Mouse (Mus musculus) adrenal gland, postnatal 36 days (tissue): ENCODE measurements around the gene 7530416G11Rik. TPM values are rescaled to one million over a fixed set of nuclear protein-coding genes. Genes with fewer than 3 reads are reported as not detected.

Experiments used
- DNase-seq, 2 experiments: peaks; one replicate each; pipeline ENCODE4 v3.0.0; 2021; ENCODE audit warnings: mixed read lengths in 1 of 2
- total RNA-seq, 2 experiments: library from RNA; stranded (reverse); gene quantifications; 2 replicates each; pipeline ENCODE4 v1.2.3; 2021

Gene 7530416G11Rik
- total RNA-seq, 2 experiments from 2014 or later = not detected

DNA sequence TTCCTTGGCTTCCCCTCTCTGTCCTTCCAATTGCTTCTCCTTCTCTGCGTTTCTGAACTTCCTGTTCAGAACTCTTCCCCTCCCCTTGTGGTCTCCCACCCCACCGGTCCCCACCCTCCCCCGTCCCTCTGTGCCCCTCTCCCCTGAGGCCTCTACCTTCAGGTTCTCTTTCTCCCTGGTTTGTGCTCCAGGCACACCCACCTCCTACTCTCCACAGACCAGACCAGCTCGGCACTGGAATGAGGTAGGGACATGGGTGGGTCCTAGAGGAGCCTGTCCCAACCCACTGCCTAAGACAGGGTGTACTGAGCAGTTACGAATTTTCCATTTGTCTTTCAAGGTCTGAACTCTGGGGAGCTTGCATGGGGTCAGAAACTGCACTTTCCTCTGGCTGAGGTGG, 23.1 kb downstream of the 7530416G11Rik start:
- DNase-seq = no peak

DNA sequence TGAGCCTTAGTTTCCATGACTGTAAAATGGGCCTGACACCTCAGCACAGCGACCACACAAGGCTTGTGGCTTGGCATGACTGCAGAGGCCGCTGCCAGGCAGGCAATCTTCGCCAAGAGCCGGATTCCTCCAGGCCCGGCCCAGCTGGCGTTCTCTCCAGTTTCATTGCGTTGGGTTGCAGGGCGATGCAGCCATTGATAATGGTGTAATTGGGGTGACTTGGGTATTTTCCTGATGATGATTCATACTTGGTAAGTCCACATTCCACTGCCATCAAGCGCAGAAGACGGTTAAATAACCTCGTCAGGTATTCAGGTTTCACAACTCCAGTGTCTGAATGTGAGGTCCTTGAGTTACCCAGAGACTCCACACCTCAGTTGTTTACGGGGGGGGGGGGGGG, 23.7 kb downstream of the 7530416G11Rik start:
- no peak for DNase-seq

DNA sequence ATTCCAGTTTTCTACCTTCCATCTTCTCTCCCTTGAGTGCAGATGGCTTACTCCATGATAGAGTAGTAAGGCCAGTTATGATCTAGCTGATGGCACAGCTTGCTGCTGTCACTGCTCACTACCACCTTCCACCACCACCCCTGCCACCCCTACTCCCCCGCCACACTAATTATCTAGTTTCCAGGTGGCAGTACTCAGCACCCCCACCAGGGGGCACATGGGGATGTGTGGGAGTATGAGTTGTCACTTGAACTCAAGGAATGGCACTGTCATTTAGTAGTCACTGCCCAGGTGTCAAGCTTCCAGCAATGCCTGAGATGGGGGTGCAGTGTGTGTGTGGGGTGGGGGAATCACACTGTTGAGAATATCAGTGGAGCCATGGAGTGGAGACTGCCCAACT, 25.4 kb downstream of the 7530416G11Rik start:
- DNase-seq = peak; percentile 78 to 84

DNA sequence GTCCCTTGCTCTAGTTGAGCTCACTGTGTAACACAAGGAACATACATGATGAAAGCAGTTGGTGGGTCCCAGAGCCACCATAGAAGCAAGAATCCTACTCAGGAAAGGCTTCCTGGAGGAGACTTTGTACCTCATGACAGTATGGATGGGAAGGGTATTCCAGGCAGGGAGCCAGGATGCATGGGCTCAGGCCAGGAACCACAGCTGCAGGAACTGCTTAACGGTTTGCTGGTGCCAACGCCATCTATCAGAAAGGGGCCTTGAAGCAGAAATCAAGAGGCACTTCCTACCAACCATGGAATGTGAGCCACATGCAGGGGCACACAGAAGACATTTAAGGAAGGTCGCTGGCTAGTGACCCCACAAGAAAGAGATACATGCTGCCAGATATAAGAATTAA, 28.3 kb downstream of the 7530416G11Rik start:
- peak; percentile 25 to 35 for DNase-seq

DNA sequence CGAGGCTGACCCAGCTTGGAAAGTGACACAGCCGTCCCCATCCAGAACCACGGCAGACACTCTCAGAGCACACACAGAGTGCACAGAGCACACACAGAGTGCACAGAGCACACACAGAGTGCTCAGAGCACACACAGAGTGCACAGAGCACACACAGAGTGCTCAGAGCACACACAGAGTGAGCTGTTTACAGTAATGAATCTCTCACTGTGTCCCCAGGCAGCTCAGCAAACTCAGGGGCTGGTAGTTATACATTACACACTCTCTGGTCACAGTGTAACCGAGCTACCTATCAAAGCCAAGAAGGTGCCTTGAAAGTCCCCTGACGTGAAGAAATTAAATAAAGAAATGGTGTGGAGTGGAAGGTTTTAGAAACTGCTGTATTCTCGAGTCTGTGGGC, 33.6 kb downstream of the 7530416G11Rik start:
- DNase-seq = no peak

DNA sequence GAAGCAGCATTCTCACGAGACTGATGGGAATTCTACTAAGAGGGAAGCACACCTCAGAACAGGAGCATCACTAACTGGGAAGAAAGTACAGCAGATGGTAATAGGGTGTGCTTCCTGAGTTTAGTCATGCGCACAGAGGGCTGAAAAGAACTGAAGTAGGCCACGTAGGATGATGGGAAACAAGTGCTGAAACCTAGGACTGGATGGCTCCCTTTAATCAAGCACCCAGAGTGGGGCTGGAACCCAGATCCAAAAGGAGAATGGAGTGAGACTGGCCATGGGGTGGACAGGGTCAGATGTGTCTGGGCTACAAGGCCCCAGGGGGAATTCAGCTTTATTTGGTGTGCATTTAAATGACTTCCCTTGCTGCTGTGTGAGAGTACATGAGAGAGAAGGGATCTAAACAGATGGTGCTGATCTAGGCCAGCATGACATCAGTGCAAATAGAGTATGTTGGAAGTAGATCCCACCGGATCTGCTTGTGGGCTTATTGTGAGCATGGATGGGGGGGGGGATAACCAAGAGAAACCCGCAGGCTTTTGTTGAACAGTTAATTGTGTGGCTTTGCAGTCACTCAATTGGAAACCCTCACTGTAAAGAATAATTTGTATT, 36.5 kb downstream of the 7530416G11Rik start:
- DNase-seq = no peak

DNA sequence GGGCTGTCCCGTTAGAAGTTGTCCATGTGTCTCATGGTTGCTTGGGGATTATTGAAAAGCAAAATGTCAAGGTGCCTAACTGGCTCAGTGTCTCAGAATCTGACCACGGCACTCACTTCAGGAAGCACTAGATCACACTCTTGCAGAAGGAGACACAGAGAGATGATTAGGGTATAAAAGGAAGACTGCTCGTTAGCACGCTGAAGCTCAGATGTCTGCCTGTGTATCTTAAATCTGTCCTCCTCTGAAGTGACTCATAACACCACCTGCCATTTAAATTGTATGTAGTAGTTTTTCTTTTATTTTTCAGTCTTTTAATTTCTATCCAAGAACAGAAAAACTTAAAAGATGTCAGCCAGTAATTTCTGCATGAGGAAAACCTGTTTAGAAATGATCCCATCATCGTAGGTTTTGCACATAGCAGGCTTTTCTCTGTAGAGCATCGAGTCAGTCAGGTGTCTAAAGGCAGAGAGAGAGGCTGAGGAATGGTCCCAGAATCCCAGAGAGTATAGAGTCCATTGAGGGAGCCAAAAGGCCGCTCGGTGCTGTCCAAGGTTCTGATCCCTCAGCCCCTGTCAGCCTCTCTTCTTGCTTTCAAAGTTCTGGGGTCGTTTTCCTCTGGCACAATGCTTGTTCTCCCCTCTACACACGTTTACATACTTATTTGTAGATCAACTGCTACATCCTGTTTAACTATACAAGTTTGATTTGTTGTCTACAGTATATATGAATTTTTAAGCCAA, 38.0 kb downstream of the 7530416G11Rik start:
- peak in 1 of 2 experiments; percentile 41 for DNase-seq

DNA sequence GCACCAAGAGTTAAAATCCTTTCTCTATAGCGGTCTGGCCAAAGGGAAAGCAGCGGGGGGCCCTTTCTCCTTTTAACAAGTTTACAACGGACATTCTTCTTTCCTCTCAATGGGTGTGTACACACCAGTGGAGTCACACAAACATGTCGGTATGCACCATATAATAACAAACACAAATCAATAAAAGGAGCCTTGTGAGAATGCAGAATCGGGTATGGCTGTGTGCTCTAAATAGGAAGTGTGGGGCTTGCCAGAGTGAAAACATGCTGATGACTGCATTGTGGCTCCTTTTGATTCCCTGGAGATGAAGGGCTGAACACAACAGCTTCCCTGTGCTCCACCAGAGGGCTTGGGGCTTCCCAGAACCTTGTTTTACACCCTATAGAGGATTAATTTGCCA, 38.8 kb downstream of the 7530416G11Rik start:
- no peak for DNase-seq

DNA sequence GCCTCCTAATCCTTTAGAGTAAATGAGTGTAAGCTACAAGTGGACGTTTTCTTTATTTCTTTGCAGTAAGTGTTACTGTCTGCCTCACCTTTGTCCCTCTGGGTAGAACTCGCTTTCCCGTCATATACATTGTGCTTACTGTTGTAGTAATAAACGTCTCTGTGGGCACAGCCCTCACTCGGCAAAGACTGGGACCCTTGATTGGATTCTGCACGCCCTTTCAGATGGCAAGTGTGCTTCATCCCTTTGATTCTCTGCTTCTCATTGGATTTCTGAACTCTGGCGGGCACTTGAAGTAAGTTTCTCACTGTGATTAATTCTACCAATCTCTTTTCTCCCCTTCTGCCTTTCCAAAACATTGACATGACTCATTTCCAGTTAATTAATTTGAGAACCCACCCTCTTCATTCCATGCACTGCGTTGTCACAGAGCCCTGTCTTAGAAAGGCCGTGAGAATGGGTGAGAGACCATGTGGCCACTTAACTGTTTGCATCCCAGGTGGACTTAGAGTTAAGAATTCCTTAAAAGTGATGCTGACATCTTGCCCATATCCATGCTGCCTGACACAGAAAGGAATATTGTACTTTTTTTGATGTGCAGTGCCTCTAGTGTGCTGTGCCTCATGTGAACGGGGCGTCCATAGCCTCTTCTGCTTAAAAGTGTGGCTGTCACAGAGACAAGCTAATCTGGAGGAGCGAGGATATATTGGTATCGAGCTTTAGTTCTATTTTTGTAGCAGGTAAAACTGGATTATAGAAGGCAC, 39.8 kb downstream of the 7530416G11Rik start:
- no peak for DNase-seq

DNA sequence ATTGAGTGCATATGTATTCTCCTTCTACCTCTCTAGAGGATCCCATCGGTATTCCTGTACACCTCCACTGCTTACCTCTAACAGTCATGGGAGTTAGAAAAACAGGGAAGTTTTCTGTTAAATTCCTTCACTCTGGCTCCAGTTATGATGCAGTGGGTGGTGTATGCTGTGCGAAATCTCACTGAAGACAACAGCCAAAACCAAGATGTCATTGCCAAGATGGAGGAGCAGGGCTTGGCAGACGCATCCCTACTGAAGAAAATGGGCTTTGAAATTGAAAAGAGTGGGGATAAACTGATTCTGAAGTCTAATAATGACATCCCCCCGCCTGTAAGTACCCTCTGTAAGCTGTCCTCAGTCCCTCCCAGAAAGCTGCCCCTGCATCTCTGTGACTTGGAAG, 40.9 kb downstream of the 7530416G11Rik start:
- DNase-seq = no peak

DNA sequence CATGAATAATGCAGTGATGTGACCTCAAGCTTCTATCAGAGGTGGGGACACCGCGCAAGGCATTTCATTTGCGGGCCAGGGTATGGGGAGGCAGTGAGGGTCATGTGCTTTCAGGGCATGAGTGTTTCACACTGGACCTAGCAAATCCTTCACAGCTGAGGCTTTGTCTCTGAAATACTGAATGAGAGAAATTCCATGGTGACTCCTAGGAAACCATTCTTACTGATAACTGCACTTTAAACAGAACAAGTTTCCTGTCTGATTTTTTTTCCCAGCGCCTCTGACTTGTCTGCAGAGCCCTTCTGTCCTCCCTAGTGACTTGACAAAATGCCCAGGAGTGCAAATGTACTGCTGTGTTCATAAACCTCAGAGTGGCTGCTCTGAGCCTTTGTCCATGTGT, 41.5 kb downstream of the 7530416G11Rik start:
- DNase-seq = no peak

DNA sequence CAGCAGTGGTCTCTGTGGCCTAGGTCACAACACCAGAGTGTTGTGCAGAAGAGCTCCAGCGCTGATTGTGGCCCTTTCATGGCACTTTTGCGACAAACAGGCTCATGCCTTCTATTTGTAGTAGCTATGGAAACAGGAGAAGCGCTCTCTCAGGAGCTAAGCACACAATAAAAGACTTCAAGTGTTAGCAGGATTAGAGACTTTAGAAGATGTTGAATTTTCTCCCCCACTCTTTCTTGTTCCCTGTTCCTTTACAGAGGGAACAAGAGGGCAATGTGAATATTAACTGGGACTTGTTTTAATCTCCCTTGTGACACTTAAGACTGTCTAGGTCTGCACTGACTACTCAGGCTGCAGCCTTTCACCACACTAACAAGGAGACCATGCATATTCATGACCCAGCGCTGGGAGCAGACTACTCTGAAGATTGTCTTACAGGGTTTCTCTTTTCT, 44.4 kb downstream of the 7530416G11Rik start:
- DNase-seq = no peak

DNA sequence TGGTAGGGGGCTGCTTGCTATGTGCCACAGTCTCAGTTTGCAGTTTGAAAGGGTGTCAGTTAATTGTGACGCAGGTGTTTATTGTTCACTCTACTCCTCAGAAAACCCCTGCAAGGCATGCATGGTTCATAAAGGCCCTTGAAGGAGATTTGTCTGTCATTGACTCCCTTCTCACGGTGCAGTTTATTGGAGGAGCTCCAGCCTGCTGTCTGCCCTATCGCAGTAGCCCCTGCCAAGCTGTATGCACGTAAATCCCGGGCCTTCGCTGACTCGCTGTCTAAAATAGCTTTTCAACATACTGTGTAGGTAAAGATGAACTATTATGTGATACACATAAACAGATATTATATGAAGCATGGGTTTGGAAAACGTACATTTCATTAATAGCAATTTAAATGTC, 45.2 kb downstream of the 7530416G11Rik start:
- no peak for DNase-seq

DNA sequence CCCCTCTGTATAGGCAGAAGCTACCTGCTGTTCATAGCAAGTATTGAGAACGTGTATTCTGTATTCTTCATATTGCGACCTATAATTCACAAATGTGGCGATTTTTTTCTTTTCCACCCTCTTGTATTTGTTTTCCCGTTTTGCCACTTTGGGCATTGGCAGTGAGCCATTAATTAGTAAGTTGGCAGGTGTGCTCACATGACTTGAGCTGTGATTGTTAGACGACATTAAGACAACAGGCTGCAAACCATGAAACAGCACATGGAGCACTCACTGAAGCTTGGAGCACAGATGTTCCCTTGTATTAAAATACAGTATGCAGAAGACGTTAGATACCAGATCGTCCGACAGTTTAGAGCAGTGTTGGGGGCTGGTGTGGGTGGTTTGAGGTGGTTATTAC, 46.1 kb downstream of the 7530416G11Rik start:
- no peak for DNase-seq

DNA sequence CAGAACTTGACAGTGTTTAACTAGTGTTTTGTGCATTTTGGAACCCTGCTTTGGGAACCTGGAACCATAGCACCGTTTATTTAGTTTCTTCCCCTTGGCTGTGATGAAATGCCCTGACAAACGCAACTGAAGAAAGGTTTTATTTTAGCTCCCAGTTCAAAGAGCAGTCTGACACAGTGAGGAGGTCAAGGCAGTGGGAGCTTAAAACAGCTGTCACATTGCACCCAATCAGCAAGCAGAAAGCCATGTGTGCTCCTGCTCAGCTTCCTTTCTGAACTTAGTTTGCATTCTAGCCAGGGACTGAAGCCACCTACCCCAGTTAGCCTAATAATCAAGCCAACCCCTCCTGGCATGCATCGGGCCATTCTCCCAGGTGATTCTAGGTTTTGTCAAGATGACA, 56.4 kb downstream of the 7530416G11Rik start:
- no peak for DNase-seq

Other genes with a start within 250 kb of the 7530416G11Rik start
- 100 to 1,000 TPM; 120 to 137 TPM for gene Atxn10, start 167.0 kb downstream of the 7530416G11Rik start, total RNA-seq
- gene Wnt7b, start 79.2 kb upstream of the 7530416G11Rik start, total RNA-seq = under 1 TPM; 0.49 to 0.96 TPM
- gene Ppara, start 231.8 kb upstream of the 7530416G11Rik start, total RNA-seq = 10 to 100 TPM; 23.9 to 38.5 TPM